Mouse (Mus musculus) testis, adult 2 months (tissue): ENCODE results near the gene Cdkal1.

ENCODE experiments used
- CTCF ChIP-seq: fragments of 200-500 bp; IDR thresholded peaks from 2 replicates; pipeline ENCODE4 v1.5.1; 2012; ENCODE audit warnings: low read depth, mild to moderate bottlenecking, inconsistent platforms, low read length, moderate library complexity; ENCODE audit not compliant: control insufficient read depth, insufficient read depth, insufficient replicate concordance
- POLR2A ChIP-seq: fragments of 200-500 bp; IDR thresholded peaks from 2 replicates; pipeline ENCODE4 v1.6.1; 2012; ENCODE audit warnings: low read depth, mild to moderate bottlenecking, inconsistent platforms, low read length, moderate library complexity; ENCODE audit not compliant: control insufficient read depth

- TF ChIP-seq POLR2A: no peak
- TF ChIP-seq CTCF: no peak
Measured at GRCm38 (mm10) chr13:29278156-29278555, 577.3 kb downstream of the Cdkal1 start.
